Mouse (Mus musculus) liver, embryonic 11.5 days (tissue): ENCODE results near the gene 9330182O14Rik. TPM values are rescaled to one million over a fixed set of nuclear protein-coding genes. Genes with fewer than 3 reads are reported as not detected.

Source experiments
- ATAC-seq: fragments of 200-750 bp; cut with Nextera tagmentation; replicated peaks from 2 replicates; pipeline ENCODE4 v1.8.0; 2017; ENCODE audit warnings: moderate number of reproducible peaks, mild to moderate bottlenecking, moderate TSS enrichment, moderate library complexity; ENCODE audit not compliant: low FRiP score
- DNase-seq: peaks from one replicate; pipeline ENCODE4 v3.0.0-alpha.2; 2017; ENCODE audit warnings: low spot score
- H3K27ac ChIP-seq: fragments of 300-500 bp; sonication (generic); 2 replicates; pipeline ENCODE4 v1.5.1; 2014; ENCODE audit warnings: mild to moderate bottlenecking, low read depth, low read length, control low read depth
- H3K27me3 ChIP-seq: fragments of 300-500 bp; sonication (generic); replicated peaks from 2 replicates; pipeline ENCODE4 v1.6.1; 2014; ENCODE audit warnings: low read length, mixed read lengths; ENCODE audit not compliant: control insufficient read depth, insufficient read depth
- H3K36me3 ChIP-seq: fragments of 300-500 bp; sonication (generic); 2 replicates; pipeline ENCODE4 v1.6.1; 2014; ENCODE audit warnings: mild to moderate bottlenecking, low read length, moderate library complexity, mixed read lengths; ENCODE audit not compliant: control insufficient read depth, insufficient read depth
- H3K4me1 ChIP-seq: fragments of 300-500 bp; sonication (generic); replicated peaks from 2 replicates; pipeline ENCODE4 v1.6.1; 2014; ENCODE audit warnings: low read length, mixed read lengths; ENCODE audit not compliant: control insufficient read depth, insufficient read depth
- H3K4me2 ChIP-seq: fragments of 300-500 bp; sonication (generic); 2 replicates; pipeline ENCODE4 v1.6.1; 2014; ENCODE audit warnings: mild to moderate bottlenecking, control low read depth, moderate library complexity
- H3K4me3 ChIP-seq: fragments of 300-500 bp; sonication (generic); 2 replicates; pipeline ENCODE4 v1.5.1; 2014; ENCODE audit warnings: low read depth, low read length, control low read depth
- H3K9ac ChIP-seq: fragments of 300-500 bp; sonication (generic); 2 replicates; pipeline ENCODE4 v1.6.1; 2014; ENCODE audit warnings: low read depth, low read length, control low read depth
- H3K9me3 ChIP-seq: fragments of 300-500 bp; sonication (generic); 2 replicates; pipeline ENCODE4 v1.6.1; 2016; ENCODE audit warnings: low read length, inconsistent platforms, mixed read lengths; ENCODE audit not compliant: control insufficient read depth
- WGBS: fragments of 180-500 bp; shearing (Covaris S2); extraction: QIAGEN DNeasy Blood & Tissue Kit; methylation state at CpG from one replicate; pipeline ENCODE4 v1.1.7; 2014; 5-methylcytosine and 5-hydroxymethylcytosine counted together
- polyA plus RNA-seq: library from polyadenylated mRNA; unstranded; fragments of >200 nt; fragmentation: Nextera tagmentation; extraction: Ambion mirVana; gene quantifications from 2 replicates; pipeline ENCODE4 v1.2.1, GENCODE M21; 2014

9330182O14Rik gene
- polyA plus RNA-seq = not detected in 2 replicates

GRCm38 (mm10) chr15:40134152-40134792 lies at the start of gene 9330182O14Rik:
Gene 9330182O14Rik, plus strand, starts transcription at chr15:40134365.
- no peak within 1 kb of the TSS for H3K4me3 ChIP-seq
- ATAC-seq (no peak), DNase-seq (no peak)
- H3K4me1 ChIP-seq = no peaks in the 10 kb centered on the region
- no peak within 1 kb of the TSS for H3K9ac ChIP-seq
- H3K27me3 ChIP-seq = no peaks in the 10 kb centered on the region; the same call in 1 of the 2 replicates
- H3K4me2 ChIP-seq = no peak within 1 kb of the TSS
- WGBS = 49% methylated on average over 10 of the region's 10 CpGs
- H3K36me3 ChIP-seq = no peaks in the 10 kb centered on the region
- H3K27ac ChIP-seq = no peak within 1 kb of the TSS
- H3K9me3 ChIP-seq = no peaks in the 10 kb centered on the region

- WGBS = 92% methylated on average over 2 of the region's 2 CpGs
- DNase-seq = no peak
- Histone ChIP-seq H3K9me3 (no peaks in the 10 kb centered on the region), H3K4me1 (no peaks in the 10 kb centered on the region), H3K4me2 (no peak overlapping the region), H3K36me3 (no peaks in the 10 kb centered on the region), H3K27ac (no peak overlapping the region), H3K9ac (no peak overlapping the region), H3K4me3 (no peak overlapping the region), H3K27me3 (no peaks in the 10 kb centered on the region)
- no peak for ATAC-seq
These were observed 30.9 kb upstream of the 9330182O14Rik start for GRCm38 (mm10) chr15:40103304-40103703.

GRCm38 (mm10) chr15:40105712-40106111 lies 28.5 kb upstream of the 9330182O14Rik start:
- WGBS = 86% methylated on average over 4 of the region's 4 CpGs

GRCm38 (mm10) chr15:40113888-40114576 lies 20.1 kb upstream of the 9330182O14Rik start:
- Histone ChIP-seq H3K27me3 (no peaks in the 10 kb centered on the region), H3K4me1 (no peaks in the 10 kb centered on the region), H3K4me3 (no peak overlapping the region), H3K9me3 (no peaks in the 10 kb centered on the region), H3K9ac (no peak overlapping the region), H3K27ac (no peak overlapping the region), H3K36me3 (no peaks in the 10 kb centered on the region), H3K4me2 (peak overlapping the region; percentile 39)
- ATAC-seq (no peak), DNase-seq (no peak)
- WGBS = 36% methylated on average over 17 of the region's 18 CpGs

More at GRCm38 (mm10) chr15:40105712-40106111, 28.5 kb upstream of the 9330182O14Rik start:
- no peak overlapping the region for H3K9ac ChIP-seq
- no peaks in the 10 kb centered on the region for H3K27me3 ChIP-seq
- H3K36me3 ChIP-seq = no peaks in the 10 kb centered on the region
- H3K4me2 ChIP-seq = no peak overlapping the region
- H3K9me3 ChIP-seq = no peaks in the 10 kb centered on the region
- no peak for DNase-seq
- no peak overlapping the region for H3K27ac ChIP-seq
- no peak overlapping the region for H3K4me3 ChIP-seq
- no peaks in the 10 kb centered on the region for H3K4me1 ChIP-seq
- ATAC-seq = no peak

GRCm38 (mm10) chr15:40114600-40115271 lies 19.4 kb upstream of the 9330182O14Rik start:
- no peaks in the 10 kb centered on the region for H3K4me1 ChIP-seq
- H3K27me3 ChIP-seq = no peaks in the 10 kb centered on the region
- 50% methylated on average over 22 of the region's 22 CpGs for WGBS
- H3K27ac ChIP-seq = no peak overlapping the region
- no peak overlapping the region for H3K9ac ChIP-seq
- H3K36me3 ChIP-seq = no peaks in the 10 kb centered on the region
- H3K4me3 ChIP-seq = no peak overlapping the region
- peak overlapping the region; percentile 39 for H3K4me2 ChIP-seq
- DNase-seq = peak; percentile 36
- no peak for ATAC-seq
- no peaks in the 10 kb centered on the region for H3K9me3 ChIP-seq

GRCm38 (mm10) chr15:40116396-40116795 lies 17.8 kb upstream of the 9330182O14Rik start:
- Histone ChIP-seq H3K27me3 (no peaks in the 10 kb centered on the region), H3K9ac (no peak overlapping the region), H3K4me2 (no peak overlapping the region), H3K36me3 (no peaks in the 10 kb centered on the region), H3K4me3 (no peak overlapping the region), H3K27ac (no peak overlapping the region), H3K9me3 (no peaks in the 10 kb centered on the region), H3K4me1 (no peaks in the 10 kb centered on the region)
- no peak for DNase-seq
- ATAC-seq = no peak
- 82% methylated on average over 3 of the region's 3 CpGs for WGBS

GRCm38 (mm10) chr15:40124211-40124953 lies 9.8 kb upstream of the 9330182O14Rik start:
- no peak overlapping the region for H3K9ac ChIP-seq
- no peaks in the 10 kb centered on the region for H3K4me1 ChIP-seq
- ATAC-seq = no peak
- no peak overlapping the region for H3K4me3 ChIP-seq
- no peaks in the 10 kb centered on the region for H3K27me3 ChIP-seq
- no peaks in the 10 kb centered on the region for H3K9me3 ChIP-seq
- 75% methylated on average over 9 of the region's 9 CpGs for WGBS
- no peak for DNase-seq
- H3K27ac ChIP-seq = no peak overlapping the region
- no peak overlapping the region for H3K4me2 ChIP-seq
- no peaks in the 10 kb centered on the region for H3K36me3 ChIP-seq

- H3K36me3 ChIP-seq = no peaks in the 10 kb centered on the region
- no peak for DNase-seq
- no peak for ATAC-seq
- no peak overlapping the region for H3K9ac ChIP-seq
- no peak overlapping the region for H3K4me3 ChIP-seq
- H3K27ac ChIP-seq = no peak overlapping the region
- no peaks in the 10 kb centered on the region for H3K9me3 ChIP-seq
- no peak overlapping the region for H3K4me2 ChIP-seq
- WGBS = 54% methylated on average over 5 of the region's 5 CpGs
- no peaks in the 10 kb centered on the region; the same call in 1 of the 2 replicates for H3K27me3 ChIP-seq
- no peaks in the 10 kb centered on the region for H3K4me1 ChIP-seq
These were observed 4.7 kb upstream of the 9330182O14Rik start for GRCm38 (mm10) chr15:40129496-40129895.
